Mouse (Mus musculus): ENCODE data around the gene Ins2. TPM values are rescaled to one million over a fixed set of nuclear protein-coding genes. Genes with fewer than 3 reads are reported as not detected.
A peak's percentile ranks its signal among the peaks of the same experiment; 100 is the strongest.

Gene Ins2
- polyA plus RNA-seq, 1 experiment from 2014 or later: not detected

DNA sequence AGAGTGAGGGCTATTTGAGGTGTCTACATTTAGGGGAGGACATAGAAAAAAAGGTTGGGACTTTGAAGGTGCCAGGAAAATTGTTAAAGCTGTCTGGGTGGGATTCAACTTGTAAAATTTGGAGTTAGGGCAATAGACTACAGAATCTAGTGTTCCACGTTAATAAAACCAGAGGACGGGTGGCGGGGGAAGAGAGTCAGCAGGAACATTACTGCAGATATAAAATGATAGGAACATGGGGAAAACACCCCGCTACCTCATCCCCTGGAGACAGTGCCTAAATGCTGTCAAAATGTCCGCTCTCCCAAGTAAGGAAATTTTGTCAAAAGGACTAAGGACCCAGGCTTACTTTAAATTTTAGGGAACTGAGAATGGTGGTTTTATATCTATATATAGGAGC, 80.0 kb downstream of the Ins2 start:
- 0 out of 2 replicates have a peak, but pooled peaks cover 14% of the 10 kb centered on the region for H3K36me3 ChIP-seq
- H3K4me1 ChIP-seq: peaks cover 40% of the 10 kb centered on the region
- no peak overlapping the region for H3K9ac ChIP-seq
- H3K4me3 ChIP-seq: peak overlapping the region; percentile 42; the same call in 1 of the 2 replicates
- ATAC-seq (ENCODE audit: insufficient number of reproducible peaks, low FRiP score, low TSS enrichment, low read depth): no peak
- peaks cover 77% of the 10 kb centered on the region for H3K27me3 ChIP-seq
- peak overlapping the region; percentile 62 for H3K4me2 ChIP-seq
- H3K27ac ChIP-seq: peak overlapping the region; percentile 83
- H3K9me3 ChIP-seq: no peaks in the 10 kb centered on the region
- WGBS: 22% methylated on average over 5 of the region's 5 CpGs

DNA sequence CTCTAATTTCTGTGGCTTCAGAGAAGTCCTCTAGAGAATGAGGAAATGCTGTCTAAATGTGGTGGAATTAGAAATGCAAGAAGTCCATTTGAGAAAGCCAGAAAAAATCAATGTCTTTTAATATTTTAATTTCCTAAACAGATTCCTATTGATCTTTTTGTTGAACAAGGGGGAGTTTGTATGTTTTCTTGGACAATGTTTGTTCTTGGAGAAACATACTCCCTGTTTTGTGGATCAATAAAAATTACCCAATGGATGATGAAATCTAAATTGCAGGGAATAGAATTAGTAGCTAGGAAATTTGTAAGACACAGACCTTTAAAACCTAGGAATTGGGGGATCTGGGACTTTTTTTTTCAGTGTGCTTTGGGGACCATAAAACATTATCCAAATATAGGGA, 81.4 kb downstream of the Ins2 start:
- no peak overlapping the region for H3K4me2 ChIP-seq
- no peaks in the 10 kb centered on the region for H3K9me3 ChIP-seq
- H3K9ac ChIP-seq: no peak overlapping the region
- H3K36me3 ChIP-seq: 0 out of 2 replicates have a peak, but pooled peaks cover 5% of the 10 kb centered on the region
- peaks cover 41% of the 10 kb centered on the region for H3K4me1 ChIP-seq
- ATAC-seq (ENCODE audit: insufficient number of reproducible peaks, low FRiP score, low TSS enrichment, low read depth): no peak
- peak overlapping the region; percentile 96; the same call in 1 of the 2 replicates for H3K27ac ChIP-seq
- peaks cover 88% of the 10 kb centered on the region for H3K27me3 ChIP-seq
- H3K4me3 ChIP-seq: peak overlapping the region; percentile 58

DNA sequence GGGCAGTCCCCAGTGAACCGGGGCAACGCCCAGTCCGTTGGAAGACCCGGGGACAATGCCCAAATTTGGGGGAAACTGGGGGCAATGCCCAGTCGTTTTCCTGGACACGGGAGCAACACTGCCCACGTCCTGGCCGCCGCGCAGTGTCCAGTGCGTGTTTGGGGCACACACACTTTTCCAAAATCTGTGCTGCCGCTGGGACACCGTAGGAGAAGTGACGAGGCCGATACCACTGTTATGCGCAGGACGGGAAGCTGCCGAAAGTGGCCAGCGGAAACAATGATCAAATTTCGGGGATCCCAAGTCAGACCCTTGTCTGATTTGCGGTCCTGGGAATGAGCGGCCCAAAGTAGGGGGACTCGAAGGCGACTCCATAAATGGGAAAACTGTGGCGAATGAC, 82.1 kb downstream of the Ins2 start:
- no peak for ATAC-seq (ENCODE audit: insufficient number of reproducible peaks, low FRiP score, low TSS enrichment, low read depth)
- Histone ChIP-seq H3K9me3 (no peaks in the 10 kb centered on the region), H3K27ac (peak overlapping the region; percentile 96), H3K9ac (peak overlapping the region; percentile 42), H3K4me1 (peaks cover 47% of the 10 kb centered on the region), H3K27me3 (peaks cover 88% of the 10 kb centered on the region), H3K4me2 (peak overlapping the region; percentile 54), H3K36me3 (0 out of 2 replicates have a peak, but pooled peaks cover 2% of the 10 kb centered on the region), H3K4me3 (peak overlapping the region; percentile 58)
- WGBS: 4% methylated on average over 25 of the region's 25 CpGs

DNA sequence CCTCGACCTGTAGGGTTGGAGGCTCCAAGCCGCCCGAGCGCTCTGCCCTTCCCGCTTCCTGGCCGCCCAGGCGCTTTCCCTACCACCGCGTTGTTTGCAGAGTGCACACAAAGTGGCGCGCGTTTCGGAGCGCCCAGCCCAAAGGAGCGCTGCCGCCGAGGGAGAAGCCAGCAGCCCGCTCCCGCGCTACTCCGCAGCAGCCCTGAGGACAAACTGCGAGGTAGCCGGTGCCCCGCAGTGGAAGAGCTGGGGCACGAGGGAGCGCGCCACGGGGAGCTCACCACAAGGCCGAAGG, 82.6 kb downstream of the Ins2 start:
- Histone ChIP-seq H3K4me2 (peak overlapping the region; percentile 54), H3K36me3 (no peaks in the 10 kb centered on the region), H3K9ac (peak overlapping the region; percentile 42), H3K4me1 (peaks cover 50% of the 10 kb centered on the region), H3K9me3 (no peaks in the 10 kb centered on the region), H3K27me3 (peaks cover 88% of the 10 kb centered on the region), H3K4me3 (peak overlapping the region; percentile 58), H3K27ac (peak overlapping the region; percentile 96)
- under 1% methylated on average over 29 of the region's 29 CpGs for whole genome bisulfite sequencing
- ATAC-seq (ENCODE audit: insufficient number of reproducible peaks, low FRiP score, low TSS enrichment, low read depth): no peak

DNA sequence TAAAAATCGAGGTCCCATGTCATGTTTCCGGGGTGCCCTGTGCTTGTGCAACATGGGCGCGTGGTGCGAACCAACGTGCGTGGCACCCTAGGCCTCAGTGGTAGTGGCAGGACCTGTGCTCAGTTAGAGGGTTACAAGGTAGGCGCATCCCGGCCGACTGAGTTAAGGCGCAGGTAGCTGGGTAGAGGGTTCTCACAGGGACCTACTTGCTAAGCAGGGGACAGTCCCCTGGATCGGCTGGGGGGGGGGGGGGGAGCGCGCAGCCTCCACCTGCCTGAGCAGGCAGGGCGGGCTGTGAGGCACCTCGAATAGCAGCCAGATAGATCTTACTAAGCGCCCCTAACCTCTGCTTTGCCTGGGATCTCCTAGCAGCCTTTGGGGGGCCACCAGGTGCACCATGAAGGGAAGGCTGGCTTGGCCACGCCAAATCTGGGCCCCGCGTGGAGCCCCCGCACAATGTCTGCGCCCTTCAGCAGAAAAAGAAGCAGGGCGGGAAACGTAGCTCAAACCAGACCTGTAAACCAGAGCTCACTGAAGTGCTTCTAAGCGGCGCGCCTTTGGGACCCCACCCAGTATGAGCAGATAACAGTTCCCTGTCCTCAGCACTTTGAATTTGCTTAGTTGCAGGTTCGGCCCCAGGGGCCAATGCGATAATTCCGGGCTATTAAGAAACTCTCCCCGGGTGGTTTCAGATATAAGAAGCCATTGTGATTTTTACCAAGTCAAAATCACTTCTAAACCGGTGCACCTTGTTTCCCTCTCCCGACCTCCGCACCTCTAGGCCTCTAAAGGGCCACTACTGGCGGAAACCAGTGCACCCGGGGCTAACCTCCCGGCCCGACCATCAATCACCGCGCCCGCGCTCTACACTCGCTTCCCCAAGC, 83.2 kb downstream of the Ins2 start:
- H3K4me1 ChIP-seq: peaks cover 52% of the 10 kb centered on the region
- WGBS: 1% methylated on average over 43 of the region's 43 CpGs
- no peak for ATAC-seq (ENCODE audit: insufficient number of reproducible peaks, low FRiP score, low TSS enrichment, low read depth)

DNA sequence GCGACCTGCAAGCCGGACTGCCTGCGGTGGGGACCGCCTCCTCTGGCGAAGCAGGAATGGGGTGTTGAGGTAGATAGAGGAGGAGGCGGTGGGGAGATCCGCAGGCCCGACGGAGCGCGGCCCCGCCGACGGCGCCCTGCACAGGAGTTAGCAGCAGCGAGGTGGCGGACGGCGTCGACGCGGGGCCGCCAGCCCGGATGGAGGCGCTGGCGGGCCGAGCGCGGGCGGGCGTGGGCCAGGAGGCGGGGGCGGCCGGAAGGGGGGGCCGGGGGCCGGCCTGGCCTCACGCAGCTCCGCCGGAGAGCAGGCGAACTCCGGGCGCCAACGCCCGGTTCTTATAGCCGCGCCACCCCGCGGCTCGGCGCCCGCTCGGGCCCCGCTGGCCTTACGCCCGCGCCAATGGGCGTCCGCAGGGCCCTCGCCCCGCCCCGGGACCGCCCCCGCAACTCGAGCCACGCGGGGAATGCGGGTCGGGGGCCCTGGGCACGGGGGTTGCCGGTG, 84.0 kb downstream of the Ins2 start:
- no peaks in the 10 kb centered on the region for H3K9me3 ChIP-seq
- ATAC-seq (ENCODE audit: insufficient number of reproducible peaks, low FRiP score, low TSS enrichment, low read depth): peak; percentile 72
- H3K4me1 ChIP-seq: peaks cover 51% of the 10 kb centered on the region
- WGBS: under 1% methylated on average over 40 of the region's 70 CpGs
- H3K36me3 ChIP-seq: 0 out of 2 replicates have a peak, but pooled peaks cover 5% of the 10 kb centered on the region
- peak overlapping the region; percentile 54 for H3K4me2 ChIP-seq
- H3K27ac ChIP-seq: peak overlapping the region; percentile 96
- peak overlapping the region; percentile 58 for H3K4me3 ChIP-seq
- peaks cover 87% of the 10 kb centered on the region for H3K27me3 ChIP-seq
- peak overlapping the region; percentile 84 for H3K9ac ChIP-seq

More for the DNA sequence above, 83.2 kb downstream of the Ins2 start:
- no peaks in the 10 kb centered on the region for H3K36me3 ChIP-seq
- peak overlapping the region; percentile 54 for H3K4me2 ChIP-seq
- peak overlapping the region; percentile 96 for H3K27ac ChIP-seq
- peak overlapping the region; percentile 42 for H3K9ac ChIP-seq
- peaks cover 87% of the 10 kb centered on the region for H3K27me3 ChIP-seq
- H3K4me3 ChIP-seq: peak overlapping the region; percentile 58
- no peaks in the 10 kb centered on the region for H3K9me3 ChIP-seq

DNA sequence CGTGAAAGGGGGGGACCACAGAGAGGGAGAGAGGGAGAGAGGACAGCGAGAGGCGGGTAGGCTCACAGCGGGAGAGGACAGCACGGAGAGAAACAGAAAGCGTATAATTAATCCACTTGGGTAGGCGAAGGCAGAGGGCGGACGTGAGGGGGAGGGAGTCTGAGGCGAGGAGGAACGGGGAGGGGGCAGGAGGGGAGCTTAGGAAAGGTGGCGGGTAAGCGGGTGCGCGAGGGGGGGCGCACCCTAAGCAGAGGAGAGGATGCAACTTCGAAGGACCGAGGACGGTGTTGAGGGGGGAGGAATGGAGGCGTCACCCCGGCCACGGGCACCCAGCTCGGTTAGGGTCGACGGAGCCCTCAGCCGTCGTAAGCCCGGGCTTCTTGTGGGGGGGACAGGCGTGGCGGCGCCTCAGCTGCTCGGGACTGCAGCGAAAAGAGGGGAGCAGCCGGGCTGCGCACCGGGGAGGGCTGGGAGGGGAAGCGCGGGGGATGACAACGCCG, 84.5 kb downstream of the Ins2 start:
- peak overlapping the region; percentile 84 for H3K9ac ChIP-seq
- peaks cover 87% of the 10 kb centered on the region for H3K27me3 ChIP-seq
- H3K4me2 ChIP-seq: peak overlapping the region; percentile 54
- peak overlapping the region; percentile 58 for H3K4me3 ChIP-seq
- H3K27ac ChIP-seq: peak overlapping the region; percentile 96
- H3K9me3 ChIP-seq: no peaks in the 10 kb centered on the region
- H3K4me1 ChIP-seq: peaks cover 51% of the 10 kb centered on the region
- WGBS: under 1% methylated on average over 31 of the region's 40 CpGs
- ATAC-seq (ENCODE audit: insufficient number of reproducible peaks, low FRiP score, low TSS enrichment, low read depth): no peak
- 0 out of 2 replicates have a peak, but pooled peaks cover 8% of the 10 kb centered on the region for H3K36me3 ChIP-seq

DNA sequence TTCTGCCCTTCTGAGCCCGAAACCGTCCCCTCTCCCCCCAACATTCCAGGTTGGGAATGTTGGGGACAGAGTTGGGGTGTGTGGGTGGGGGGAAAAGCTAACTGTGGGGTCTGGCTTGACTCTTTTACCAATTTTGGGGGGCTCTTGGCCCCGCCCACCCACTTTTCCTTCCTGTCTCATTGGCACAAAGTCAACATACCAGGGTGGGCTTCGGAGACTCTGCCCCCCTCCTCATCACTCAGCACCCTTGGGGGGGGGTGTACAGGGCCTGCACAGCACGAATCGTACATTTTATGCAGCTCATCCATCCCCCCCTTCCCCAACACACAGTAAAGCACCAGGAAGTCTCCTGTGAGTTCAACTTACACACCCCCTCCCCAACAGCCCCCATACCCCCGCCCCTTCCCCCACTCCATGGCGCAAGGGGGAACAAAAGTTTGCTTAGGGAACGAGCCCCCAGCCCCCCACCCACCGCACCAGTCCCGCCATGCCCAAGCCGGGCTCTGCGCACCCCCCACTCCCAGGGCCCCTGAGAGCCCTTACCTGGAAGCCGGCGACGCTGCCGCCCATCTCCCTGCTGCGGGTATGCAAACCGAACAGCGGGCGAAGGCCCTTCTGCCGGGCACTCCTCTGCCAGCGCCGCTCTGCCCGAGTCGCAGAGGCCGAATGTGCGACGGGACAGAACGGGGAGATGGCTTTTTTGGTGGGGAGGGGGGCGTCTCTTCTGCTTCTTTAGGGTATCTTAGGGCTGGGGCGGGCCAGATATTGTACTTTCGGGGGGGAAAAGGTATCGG, 85.2 kb downstream of the Ins2 start:
- Histone ChIP-seq H3K9ac (peak overlapping the region; percentile 84), H3K9me3 (no peaks in the 10 kb centered on the region), H3K27me3 (peaks cover 84% of the 10 kb centered on the region), H3K36me3 (0 out of 2 replicates have a peak, but pooled peaks cover 11% of the 10 kb centered on the region), H3K4me1 (peaks cover 52% of the 10 kb centered on the region), H3K4me3 (peak overlapping the region; percentile 58), H3K4me2 (peak overlapping the region; percentile 54), H3K27ac (peak overlapping the region; percentile 96)
- 1% methylated on average over 34 of the region's 34 CpGs for WGBS
- ATAC-seq (ENCODE audit: insufficient number of reproducible peaks, low FRiP score, low TSS enrichment, low read depth): no peak

DNA sequence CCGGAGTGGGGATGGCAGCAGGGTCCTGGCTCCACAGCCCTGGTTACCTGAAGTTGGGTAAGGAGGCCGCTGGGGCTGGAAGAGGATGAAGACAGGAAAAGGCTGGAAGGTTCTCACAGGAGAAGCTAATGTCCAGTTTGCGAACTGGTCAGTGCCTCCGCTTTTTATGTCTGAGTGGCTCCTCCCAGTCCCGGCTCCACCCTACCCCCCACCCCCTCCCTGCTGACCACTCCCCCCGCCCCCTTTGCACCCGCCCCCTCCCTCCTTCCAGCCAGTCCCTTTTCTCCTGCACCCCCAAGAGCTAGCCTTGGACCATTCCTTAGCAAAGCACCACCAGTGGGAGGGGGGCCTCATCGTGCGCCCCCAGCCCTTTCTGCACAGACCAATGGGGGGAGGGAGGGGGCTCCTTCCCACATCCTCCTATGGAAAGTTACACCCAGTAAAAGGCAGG, 85.8 kb downstream of the Ins2 start:
- peak overlapping the region; percentile 84 for H3K9ac ChIP-seq
- peak overlapping the region; percentile 54 for H3K4me2 ChIP-seq
- peak overlapping the region; percentile 96 for H3K27ac ChIP-seq
- 0 out of 2 replicates have a peak, but pooled peaks cover 17% of the 10 kb centered on the region for H3K36me3 ChIP-seq
- H3K9me3 ChIP-seq: no peaks in the 10 kb centered on the region
- peaks cover 79% of the 10 kb centered on the region for H3K27me3 ChIP-seq
- WGBS: 9% methylated on average over 9 of the region's 9 CpGs
- H3K4me3 ChIP-seq: peak overlapping the region; percentile 58
- H3K4me1 ChIP-seq: peaks cover 52% of the 10 kb centered on the region
- ATAC-seq (ENCODE audit: insufficient number of reproducible peaks, low FRiP score, low TSS enrichment, low read depth): peak; percentile 56

DNA sequence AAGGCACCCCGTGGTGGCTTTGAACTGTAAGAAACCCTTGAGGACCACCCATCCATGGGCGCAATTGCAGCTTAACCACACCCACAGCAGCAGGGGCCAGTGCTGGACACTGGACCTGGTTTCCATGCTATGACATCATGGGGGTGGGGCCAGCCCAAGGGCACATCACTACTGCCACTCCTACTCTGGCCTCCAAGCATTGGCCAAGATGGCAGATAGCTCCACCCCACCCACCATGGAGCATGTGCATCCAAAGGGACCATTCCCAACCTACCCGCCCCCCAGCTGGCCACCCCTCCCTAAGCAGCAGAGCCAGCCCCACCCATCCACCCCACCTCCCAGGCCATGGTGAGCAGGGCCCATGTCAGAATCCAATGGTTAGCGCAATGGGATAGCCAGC, 87.1 kb downstream of the Ins2 start:
- Histone ChIP-seq H3K4me3 (peak overlapping the region; percentile 58), H3K4me1 (peaks cover 50% of the 10 kb centered on the region), H3K27me3 (peaks cover 74% of the 10 kb centered on the region), H3K9ac (peak overlapping the region; percentile 55), H3K4me2 (peak overlapping the region; percentile 54), H3K27ac (peak overlapping the region; percentile 73), H3K36me3 (peaks cover 27% of the 10 kb centered on the region; the same call in 1 of the 2 replicates), H3K9me3 (no peaks in the 10 kb centered on the region)
- 43% methylated on average over 4 of the region's 4 CpGs for WGBS
- peak; percentile 21; the same call in 1 of the 2 replicates for ATAC-seq (ENCODE audit: insufficient number of reproducible peaks, low FRiP score, low TSS enrichment, low read depth)

DNA sequence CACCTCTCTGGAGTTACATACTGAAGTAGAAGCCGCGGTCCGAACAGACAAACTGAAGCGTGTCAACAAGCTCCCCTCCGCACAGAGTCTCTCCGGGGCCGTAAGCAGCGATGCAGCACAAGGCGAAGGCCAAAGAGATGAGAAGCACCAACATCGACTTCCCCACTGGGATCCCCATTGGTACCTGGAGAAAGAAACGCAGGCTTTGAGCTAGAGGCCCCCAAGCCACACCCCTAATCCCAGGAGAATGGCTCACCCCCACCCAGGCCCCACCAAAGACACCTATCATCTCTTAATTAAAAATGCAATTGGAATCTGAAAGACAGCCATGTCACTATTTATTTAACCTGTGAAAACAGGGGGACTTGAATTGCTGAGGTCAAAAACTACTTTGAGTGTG, 87.5 kb downstream of the Ins2 start:
- H3K4me3 ChIP-seq: peak overlapping the region; percentile 58
- WGBS: 15% methylated on average over 11 of the region's 11 CpGs
- peak overlapping the region; percentile 54 for H3K4me2 ChIP-seq
- ATAC-seq (ENCODE audit: insufficient number of reproducible peaks, low FRiP score, low TSS enrichment, low read depth): no peak
- peak overlapping the region; percentile 73 for H3K27ac ChIP-seq
- peaks cover 30% of the 10 kb centered on the region for H3K36me3 ChIP-seq
- peaks cover 46% of the 10 kb centered on the region for H3K4me1 ChIP-seq
- H3K9ac ChIP-seq: peak overlapping the region; percentile 55
- H3K9me3 ChIP-seq: no peaks in the 10 kb centered on the region
- peaks cover 70% of the 10 kb centered on the region for H3K27me3 ChIP-seq
